Mouse (Mus musculus): ENCODE data around the gene Agps.

- no peak for TF ChIP-seq GATA1 (IDR thresholded peaks at IDR 0.05; ENCODE audit: borderline replicate concordance, low read length)
- TF ChIP-seq CTCF (IDR thresholded peaks at IDR 0.05; ENCODE audit: low read depth, low read length), result no peak
- TF ChIP-seq TAL1 (conservative IDR thresholded peaks at IDR 0.05; ENCODE audit: low read depth, low read length), result no peak
- no peak for TF ChIP-seq POLR2AphosphoS5 (IDR thresholded peaks at IDR 0.05; ENCODE audit: insufficient replicate concordance, low read depth, low read length)
These were observed 121.3 kb downstream of the Agps start for GRCm38 (mm10) chr2:75953320-75953719.
